In genomic region chr7:142349308-142349961, GRCm38 (mm10) we compare ENCODE assay signal across 9 mouse cellular contexts. TPM values are rescaled to one million over a fixed set of nuclear protein-coding genes. Genes with fewer than 3 reads are reported as not detected.
A peak's percentile ranks its signal among the peaks of the same experiment; 100 is the strongest.
DNase-seq lines count a peak whose midpoint lies in the region; ATAC-seq and TF ChIP-seq lines count a peak whose summit lies in the region.
"Had no signal": no experiment of that assay in that cellular context is flagged by ENCODE, and none has a peak within 500 bp of the region (broad histone marks: within the 10 kb centered on the region; RNA-seq: fewer than 3 reads in every experiment).

No protein-coding gene starts in this region.

- no peak for TF ChIP-seq CTCF in left cerebral cortex, adult 2 months (IDR thresholded peaks at IDR 0.05)

- H3K9me3 ChIP-seq in forebrain, embryonic 14.5 days (replicated peaks; ENCODE audit: control insufficient read depth, low read length): no peaks in the 10 kb centered on the region
- H3K9me3 ChIP-seq in heart, embryonic 12.5 days (replicated peaks): no peaks in the 10 kb centered on the region
- H3K9me3 ChIP-seq in heart, embryonic 10.5 days: no peaks in the 10 kb centered on the region

- no peak overlapping the region for H3K4me2 ChIP-seq in forebrain, embryonic 14.5 days (ENCODE audit: low read length)
- H3K4me2 ChIP-seq in myocyte (ENCODE audit: low read depth): peak overlapping the region; percentile 52
- H3K4me2 ChIP-seq in heart, embryonic 12.5 days: no peak overlapping the region

- H3K27me3 ChIP-seq in forebrain, embryonic 14.5 days (replicated peaks; ENCODE audit: control insufficient read depth, insufficient read depth, low read length): no peaks in the 10 kb centered on the region
- no peaks in the 10 kb centered on the region for H3K27me3 ChIP-seq in myocyte (ENCODE audit: control insufficient read depth, insufficient read depth, insufficient read length)
- H3K27me3 ChIP-seq in heart, embryonic 12.5 days (replicated peaks): no peaks in the 10 kb centered on the region
- H3K27me3 ChIP-seq in heart, embryonic 10.5 days (ENCODE audit: insufficient read depth, poor library complexity, severe bottlenecking): no peaks in the 10 kb centered on the region

- no peak for TF ChIP-seq POLR2A in myocyte (IDR thresholded peaks at IDR 0.05; ENCODE audit: insufficient read length, low read depth)

- 26% methylated on average over 9 of the region's 9 CpGs for WGBS in forebrain, embryonic 14.5 days
- 41% methylated on average over 9 of the region's 9 CpGs for WGBS in heart, embryonic 12.5 days
- WGBS in heart, embryonic 10.5 days: 35% methylated on average over 9 of the region's 9 CpGs

- no peak overlapping the region for H3K4me3 ChIP-seq in left cerebral cortex, adult 2 months
- no peak overlapping the region for H3K4me3 ChIP-seq in forebrain, embryonic 14.5 days (ENCODE audit: low read depth, low read length)
- no peak overlapping the region for H3K4me3 ChIP-seq in myocyte
- H3K4me3 ChIP-seq in heart, embryonic 12.5 days: no peak overlapping the region
- H3K4me3 ChIP-seq in heart, embryonic 10.5 days: no peak overlapping the region

- intact Hi-C loops in left cerebral cortex, adult 2 months (cut with DNase I): no loop called here

- DNase-seq in left cerebral cortex, adult 2 months (ENCODE audit: extremely low spot score in 1 of 2, low spot score in 2 of 2): peak; percentile 40 to 62
- no peak for DNase-seq in left cerebral cortex, adult 11 months (ENCODE audit: low spot score)
- DNase-seq in forebrain, embryonic 14.5 days (ENCODE audit: low spot score): peak; percentile 77
- peak; percentile 23 to 31 for DNase-seq in layer of hippocampus, postnatal 25 days (ENCODE audit: extremely low spot score in 1 of 2, low spot score in 1 of 2)
- no peak for DNase-seq in embryo, embryonic 10.5 days (ENCODE audit: low spot score)
- no peak for DNase-seq in heart, embryonic 10.5 days (ENCODE audit: low spot score)

- no peak overlapping the region for H3ac ChIP-seq in myocyte (ENCODE audit: control insufficient read depth, insufficient read length)

- H3K36me3 ChIP-seq in forebrain, embryonic 14.5 days (ENCODE audit: control insufficient read depth, insufficient read depth, low read length): no peaks in the 10 kb centered on the region
- H3K36me3 ChIP-seq in myocyte (ENCODE audit: control insufficient read depth, insufficient read depth): no peaks in the 10 kb centered on the region
- H3K36me3 ChIP-seq in heart, embryonic 12.5 days: no peaks in the 10 kb centered on the region
- H3K36me3 ChIP-seq in heart, embryonic 10.5 days: no peaks in the 10 kb centered on the region

- ATAC-seq in forebrain, embryonic 14.5 days: peak; percentile 87
- no peak for ATAC-seq in heart, embryonic 12.5 days (ENCODE audit: insufficient number of reproducible peaks, low FRiP score)

- H3K9ac ChIP-seq in forebrain, embryonic 14.5 days (ENCODE audit: low read length): peak overlapping the region; percentile 17; the same call in 1 of the 2 replicates
- no peak overlapping the region for H3K9ac ChIP-seq in heart, embryonic 12.5 days

- 0 out of 2 replicates have a peak, but pooled peaks cover 4% of the 10 kb centered on the region for H3K4me1 ChIP-seq in forebrain, embryonic 14.5 days (ENCODE audit: control insufficient read depth, insufficient read depth, low read length)
- H3K4me1 ChIP-seq in heart, embryonic 12.5 days (replicated peaks): peaks cover 7% of the 10 kb centered on the region
- H3K4me1 ChIP-seq in heart, embryonic 10.5 days: peaks cover 21% of the 10 kb centered on the region

- no peaks in the 10 kb centered on the region for H3K79me2 ChIP-seq in myocyte (ENCODE audit: control insufficient read depth, insufficient read depth)

- H3K27ac ChIP-seq in left cerebral cortex, adult 2 months: peak overlapping the region; percentile 32; the same call in 1 of the 2 replicates
- H3K27ac ChIP-seq in forebrain, embryonic 14.5 days (ENCODE audit: low read depth, low read length): peak overlapping the region; percentile 17; the same call in 1 of the 2 replicates
- H3K27ac ChIP-seq in heart, embryonic 12.5 days (ENCODE audit: poor library complexity, severe bottlenecking): no peak overlapping the region
- no peak overlapping the region for H3K27ac ChIP-seq in heart, embryonic 10.5 days

TF ChIP-seq in myocyte, 11 proteins besides CTCF, POLR2A, EP300 and RAD21:
- TF ChIP-seq MAX (IDR thresholded peaks at IDR 0.05; ENCODE audit: low read depth) (no peak), MYOD1 (IDR thresholded peaks at IDR 0.05; ENCODE audit: control insufficient read depth in 1 of 3, insufficient read length in 2 of 3, low read depth in 2 of 3) (peak in 1 of 3 experiments; percentile 40), USF1 (IDR thresholded peaks at IDR 0.05; ENCODE audit: low read depth) (no peak), MYOG (IDR thresholded peaks at IDR 0.05; ENCODE audit: control insufficient read depth in 1 of 3, insufficient read depth in 1 of 3, insufficient read length in 2 of 3, low read depth in 2 of 3) (peak in 1 of 3 experiments; percentile 43), E2F4 (IDR thresholded peaks at IDR 0.05; ENCODE audit: insufficient read depth) (no peak), SRF (IDR thresholded peaks at IDR 0.05; ENCODE audit: control insufficient read depth, insufficient read length, low read depth) (no peak), CEBPB (IDR thresholded peaks at IDR 0.05; ENCODE audit: insufficient read depth, poor library complexity, severe bottlenecking) (no peak), REST (IDR thresholded peaks at IDR 0.05; ENCODE audit: insufficient read depth, insufficient read length) (no peak), TCF3 (IDR thresholded peaks at IDR 0.05; ENCODE audit: insufficient read length, low read depth) (no peak), TCF12 (IDR thresholded peaks at IDR 0.05; ENCODE audit: insufficient read depth, poor library complexity, severe bottlenecking) (no peak), POLR2AphosphoS2 (IDR thresholded peaks at IDR 0.05; ENCODE audit: insufficient read length, low read depth) (no peak)
TF ChIP-seq in myocyte: peak in this region for 2.

RNA-seq across cellular contexts. Expression of gene Ifitm10, which starts 24.1 kb away (rescaled TPM):
- 10 to 100 TPM; 31.4 to 36.1 TPM for total RNA-seq in left cerebral cortex, adult 2 months (2021)
- polyA plus RNA-seq in forebrain, embryonic 14.5 days (2014; fragmentation: Nextera tagmentation; extraction: Ambion mirVana): 1.9 and 3.4 TPM in 2 replicates
- total RNA-seq in layer of hippocampus, postnatal 25 days (2021): 10 to 100 TPM; 40.7 to 41.8 TPM
- 5.4 TPM for polyA plus RNA-seq in myocyte (2012; fragmentation: generic; extraction: Trizol)
- polyA plus RNA-seq in heart, embryonic 12.5 days (2016; fragmentation: Nextera tagmentation; extraction: Ambion mirVana): 5.4 and 7.4 TPM in 2 replicates
- 7.7 and 12.5 TPM in 2 replicates for polyA plus RNA-seq in heart, embryonic 10.5 days (2016; fragmentation: Nextera tagmentation; extraction: Ambion mirVana)

RNA-seq across cellular contexts. Expression of gene Gm49369, which starts 33.0 kb away (rescaled TPM):
- 1 to 10 TPM; 4.3 to 4.5 TPM for total RNA-seq in left cerebral cortex, adult 2 months (2021)
- polyA plus RNA-seq in forebrain, embryonic 14.5 days (2014; fragmentation: Nextera tagmentation; extraction: Ambion mirVana): not detected in 2 replicates
- 10 to 100 TPM in 1 of 2 experiments, 1 to 10 TPM in 1; 3.2 to 10.3 TPM for total RNA-seq in layer of hippocampus, postnatal 25 days (2021)
- 0.31 TPM for polyA plus RNA-seq in myocyte (2012; fragmentation: generic; extraction: Trizol)
- 3.0 TPM in 1 of 2 replicates, not detected in the other for polyA plus RNA-seq in heart, embryonic 12.5 days (2016; fragmentation: Nextera tagmentation; extraction: Ambion mirVana)
- polyA plus RNA-seq in heart, embryonic 10.5 days (2016; fragmentation: Nextera tagmentation; extraction: Ambion mirVana): 0.55 and 0.92 TPM in 2 replicates

RNA-seq across cellular contexts. Expression of gene Ctsd, which starts 38.4 kb away (rescaled TPM):
- 100 to 1,000 TPM; 304 TPM for total RNA-seq in left cerebral cortex, adult 2 months (2021)
- 261 and 263 TPM in 2 replicates for polyA plus RNA-seq in forebrain, embryonic 14.5 days (2014; fragmentation: Nextera tagmentation; extraction: Ambion mirVana)
- 100 to 1,000 TPM; 313 to 344 TPM for total RNA-seq in layer of hippocampus, postnatal 25 days (2021)
- polyA plus RNA-seq in myocyte (2012; fragmentation: generic; extraction: Trizol): 887 TPM
- polyA plus RNA-seq in heart, embryonic 12.5 days (2016; fragmentation: Nextera tagmentation; extraction: Ambion mirVana): 431 and 436 TPM in 2 replicates
- 293 and 402 TPM in 2 replicates for polyA plus RNA-seq in heart, embryonic 10.5 days (2016; fragmentation: Nextera tagmentation; extraction: Ambion mirVana)

RNA-seq across cellular contexts. Expression of gene Krtap5-4, which starts 46.1 kb away (rescaled TPM):
- not detected for total RNA-seq in left cerebral cortex, adult 2 months (2021)
- polyA plus RNA-seq in forebrain, embryonic 14.5 days (2014; fragmentation: Nextera tagmentation; extraction: Ambion mirVana): not detected in 2 replicates
- not detected for total RNA-seq in layer of hippocampus, postnatal 25 days (2021)
- polyA plus RNA-seq in myocyte (2012; fragmentation: generic; extraction: Trizol): not detected
- polyA plus RNA-seq in heart, embryonic 12.5 days (2016; fragmentation: Nextera tagmentation; extraction: Ambion mirVana): not detected in 2 replicates
- polyA plus RNA-seq in heart, embryonic 10.5 days (2016; fragmentation: Nextera tagmentation; extraction: Ambion mirVana): 0.34 TPM in 1 of 2 replicates, not detected in the other
- total RNA-seq: ES-E14 had no signal

RNA-seq across cellular contexts. Expression of gene Krtap5-1, which starts 52.5 kb away (rescaled TPM):
- not detected for total RNA-seq in left cerebral cortex, adult 2 months (2021)
- polyA plus RNA-seq in forebrain, embryonic 14.5 days (2014; fragmentation: Nextera tagmentation; extraction: Ambion mirVana): not detected in 2 replicates
- total RNA-seq in layer of hippocampus, postnatal 25 days (2021): not detected
- polyA plus RNA-seq in myocyte (2012; fragmentation: generic; extraction: Trizol): not detected
- polyA plus RNA-seq in heart, embryonic 12.5 days (2016; fragmentation: Nextera tagmentation; extraction: Ambion mirVana): not detected in 2 replicates
- not detected in 2 replicates for polyA plus RNA-seq in heart, embryonic 10.5 days (2016; fragmentation: Nextera tagmentation; extraction: Ambion mirVana)
- total RNA-seq: ES-E14 had no signal

Comparison
In these comparisons a context has a peak if more than half of its experiments do, and no peak if none do; other contexts are left out.
1. DNase-seq: peak in left cerebral cortex, adult 2 months (2 of 2), forebrain, embryonic 14.5 days (single experiment) and layer of hippocampus, postnatal 25 days (2 of 2); none in left cerebral cortex, adult 11 months (single experiment), embryo, embryonic 10.5 days (single experiment) and heart, embryonic 10.5 days (single experiment).
2. H3K27ac ChIP-seq: peak in left cerebral cortex, adult 2 months (single experiment) and forebrain, embryonic 14.5 days (single experiment); none in heart, embryonic 12.5 days (single experiment) and heart, embryonic 10.5 days (single experiment).